10 mouse cellular contexts compared by ENCODE assay signal in genomic region chr13:38070945-38071344, GRCm38 (mm10). TPM values are rescaled to one million over a fixed set of nuclear protein-coding genes. Genes with fewer than 3 reads are reported as not detected.
A peak's percentile ranks its signal among the peaks of the same experiment; 100 is the strongest.
DNase-seq lines count a peak whose midpoint lies in the region; ATAC-seq and TF ChIP-seq lines count a peak whose summit lies in the region.
"Had no signal": no experiment of that assay in that cellular context is flagged by ENCODE, and none has a peak within 500 bp of the region (broad histone marks: within the 10 kb centered on the region; RNA-seq: fewer than 3 reads in every experiment).

No protein-coding gene starts in this region.

- ATAC-seq in limb, embryonic 14.5 days (ENCODE audit: low FRiP score, low read depth), result no peak
- ATAC-seq in CD4-positive, CD25-positive, alpha-beta regulatory T cell, adult 4 months, result no peak
- ATAC-seq: midbrain, embryonic 13.5 days had no signal

- 65% methylated on average over 4 of the region's 4 CpGs for WGBS in limb, embryonic 14.5 days
- 91% methylated on average over 4 of the region's 4 CpGs for WGBS in limb, embryonic 10.5 days

- H3K9ac ChIP-seq in limb, embryonic 14.5 days (ENCODE audit: low read depth, low read length, severe bottlenecking), result no peak overlapping the region
- H3K9ac ChIP-seq: liver, embryonic 13.5 days; midbrain, embryonic 13.5 days had no signal

- H3K9me3 ChIP-seq in limb, embryonic 14.5 days (ENCODE audit: control insufficient read depth, low read length), result no peaks in the 10 kb centered on the region
- H3K9me3 ChIP-seq in limb, embryonic 10.5 days (replicated peaks), result no peaks in the 10 kb centered on the region
- H3K9me3 ChIP-seq: liver, embryonic 13.5 days; midbrain, embryonic 13.5 days had no signal

- H3K4me3 ChIP-seq in limb, embryonic 14.5 days (replicated peaks; ENCODE audit: low read length), result no peak overlapping the region
- H3K4me3 ChIP-seq in limb, embryonic 10.5 days, result no peak overlapping the region
- H3K4me3 ChIP-seq: liver, embryonic 13.5 days; midbrain, embryonic 13.5 days had no signal

- no peaks in the 10 kb centered on the region for H3K27me3 ChIP-seq in limb, embryonic 14.5 days (ENCODE audit: control insufficient read depth, insufficient read depth, low read length)
- no peaks in the 10 kb centered on the region for H3K27me3 ChIP-seq in limb, embryonic 10.5 days (ENCODE audit: low read depth, poor library complexity, severe bottlenecking)
- H3K27me3 ChIP-seq: liver, embryonic 13.5 days; midbrain, embryonic 13.5 days had no signal

- H3K4me1 ChIP-seq in limb, embryonic 14.5 days (ENCODE audit: control insufficient read depth, insufficient read depth, low read length), result no peaks in the 10 kb centered on the region
- no peaks in the 10 kb centered on the region for H3K4me1 ChIP-seq in limb, embryonic 10.5 days
- H3K4me1 ChIP-seq: midbrain, embryonic 13.5 days had no signal

- H3K27ac ChIP-seq in limb, embryonic 14.5 days (replicated peaks; ENCODE audit: low read depth, low read length), result no peak overlapping the region
- no peak overlapping the region for H3K27ac ChIP-seq in limb, embryonic 10.5 days
- H3K27ac ChIP-seq: liver, embryonic 13.5 days; midbrain, embryonic 13.5 days had no signal

- peak; percentile 53 for DNase-seq in limb, embryonic 14.5 days (ENCODE audit: low spot score)
- DNase-seq in limb, embryonic 10.5 days (ENCODE audit: low spot score), result no peak
- peak; percentile 65 for DNase-seq in adrenal gland, adult 2 months
- peak; percentile 17 for DNase-seq in fibroblast of lung, adult 2 months (ENCODE audit: low read depth)
- peak; percentile 59 for DNase-seq in lung, postnatal 10 days
- no peak for DNase-seq in frontal cortex, postnatal 25 days (ENCODE audit: low spot score in 2 of 2)
- DNase-seq: liver, embryonic 13.5 days; thymus, postnatal 25 days had no signal

- no peaks in the 10 kb centered on the region for H3K36me3 ChIP-seq in limb, embryonic 14.5 days (ENCODE audit: control insufficient read depth, insufficient read depth, low read length)
- H3K36me3 ChIP-seq in limb, embryonic 10.5 days, result no peaks in the 10 kb centered on the region
- H3K36me3 ChIP-seq: liver, embryonic 13.5 days had no signal

- H3K4me2 ChIP-seq in limb, embryonic 14.5 days (replicated peaks; ENCODE audit: low read depth, low read length, severe bottlenecking), result no peak overlapping the region
- H3K4me2 ChIP-seq: liver, embryonic 13.5 days; midbrain, embryonic 13.5 days had no signal

- no peak for TF ChIP-seq POLR2A in limb, embryonic 14.5 days (IDR thresholded peaks at IDR 0.05; ENCODE audit: borderline replicate concordance, extremely low read depth, insufficient read depth, insufficient read length)

RNA-seq across cellular contexts. Expression of gene Cage1, which starts 34.1 kb away (rescaled TPM):
- 0.50 and 0.57 TPM in 2 replicates for polyA plus RNA-seq in limb, embryonic 14.5 days (2012; rRNA removed)
- 1.3 TPM in 2 replicates for polyA plus RNA-seq in limb, embryonic 14.5 days (2014; fragmentation: Nextera tagmentation; extraction: Ambion mirVana)
- 0.78 and 0.96 TPM in 2 replicates for polyA plus RNA-seq in limb, embryonic 10.5 days (2016; fragmentation: Nextera tagmentation; extraction: Ambion mirVana)
- 1 to 10 TPM; 2.7 to 4.2 TPM for total RNA-seq in adrenal gland, adult 2 months (2021)
- polyA plus RNA-seq in adrenal gland, adult 2 months (2012; rRNA removed), result 0.16 and 0.20 TPM in 2 replicates
- 1 to 10 TPM; 1.3 to 2.2 TPM for polyA plus RNA-seq in CD4-positive, CD25-positive, alpha-beta regulatory T cell, adult 4 months (2017; shearing (Covaris generic))

RNA-seq across cellular contexts. Expression of gene Riok1, which starts 34.1 kb away (rescaled TPM):
- polyA plus RNA-seq in limb, embryonic 14.5 days (2012; rRNA removed), result 33.7 and 54.4 TPM in 2 replicates
- polyA plus RNA-seq in limb, embryonic 14.5 days (2014; fragmentation: Nextera tagmentation; extraction: Ambion mirVana), result 45.4 and 52.4 TPM in 2 replicates
- polyA plus RNA-seq in limb, embryonic 10.5 days (2016; fragmentation: Nextera tagmentation; extraction: Ambion mirVana), result 52.7 and 60.0 TPM in 2 replicates
- 10 to 100 TPM; 25.2 to 34.9 TPM for total RNA-seq in adrenal gland, adult 2 months (2021)
- polyA plus RNA-seq in adrenal gland, adult 2 months (2012; rRNA removed), result 10.3 and 11.9 TPM in 2 replicates
- polyA plus RNA-seq in CD4-positive, CD25-positive, alpha-beta regulatory T cell, adult 4 months (2017; shearing (Covaris generic)), result 100 to 1,000 TPM; 109 to 113 TPM

Comparison
In these comparisons a context has a peak if more than half of its experiments do, and no peak if none do; other contexts are left out.
1. DNase-seq: peak in limb, embryonic 14.5 days (single experiment), adrenal gland, adult 2 months (single experiment), fibroblast of lung, adult 2 months (single experiment) and lung, postnatal 10 days (single experiment); none in limb, embryonic 10.5 days (single experiment) and frontal cortex, postnatal 25 days (0 of 2).